Mouse (Mus musculus): ENCODE results near the gene Hebp1. TPM values are rescaled to one million over a fixed set of nuclear protein-coding genes. Genes with fewer than 3 reads are reported as not detected.

Gene Hebp1
- polyA plus RNA-seq, 1 experiment from 2014 or later, result 4.1 TPM

DNA sequence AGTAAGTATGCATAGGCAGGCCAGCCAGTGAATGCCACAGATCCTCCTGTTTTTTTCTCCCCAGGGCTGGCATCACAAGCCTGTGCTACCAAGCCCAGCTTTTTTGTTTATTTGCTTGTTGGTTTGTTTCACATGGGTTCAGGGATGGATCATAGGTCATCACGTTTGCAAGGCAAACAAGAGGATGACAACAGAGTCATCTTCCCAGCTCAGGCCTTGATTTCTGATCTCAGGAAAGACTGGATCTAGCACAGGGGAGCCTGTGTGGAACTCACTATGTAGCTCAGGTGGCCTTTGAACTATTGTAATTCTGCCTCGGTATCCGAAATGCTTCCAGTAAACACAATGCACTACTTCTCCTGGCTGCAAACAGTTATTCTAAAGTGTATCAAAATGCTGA is 35.5 kb downstream of the Hebp1 start:
- Histone ChIP-seq H3K9ac (ENCODE audit: low read depth, low read length) (no peak overlapping the region), H3K4me2 (replicated peaks; ENCODE audit: low read depth, low read length) (no peak overlapping the region), H3K27me3 (ENCODE audit: control insufficient read depth, insufficient read depth, low read length) (no peaks in the 10 kb centered on the region), H3K9me3 (ENCODE audit: control insufficient read depth, low read length) (no peaks in the 10 kb centered on the region), H3K4me1 (replicated peaks; ENCODE audit: control insufficient read depth, insufficient read depth, low read length) (no peaks in the 10 kb centered on the region), H3K27ac (ENCODE audit: low read depth, low read length) (no peak overlapping the region), H3K36me3 (ENCODE audit: control insufficient read depth, insufficient read depth, low read length) (no peaks in the 10 kb centered on the region), H3K4me3 (ENCODE audit: low read depth, low read length) (no peak overlapping the region)
- DNase-seq (ENCODE audit: low spot score) (no peak), ATAC-seq (ENCODE audit: low FRiP score) (no peak)
- 85% methylated on average over 3 of the region's 3 CpGs for WGBS

DNA sequence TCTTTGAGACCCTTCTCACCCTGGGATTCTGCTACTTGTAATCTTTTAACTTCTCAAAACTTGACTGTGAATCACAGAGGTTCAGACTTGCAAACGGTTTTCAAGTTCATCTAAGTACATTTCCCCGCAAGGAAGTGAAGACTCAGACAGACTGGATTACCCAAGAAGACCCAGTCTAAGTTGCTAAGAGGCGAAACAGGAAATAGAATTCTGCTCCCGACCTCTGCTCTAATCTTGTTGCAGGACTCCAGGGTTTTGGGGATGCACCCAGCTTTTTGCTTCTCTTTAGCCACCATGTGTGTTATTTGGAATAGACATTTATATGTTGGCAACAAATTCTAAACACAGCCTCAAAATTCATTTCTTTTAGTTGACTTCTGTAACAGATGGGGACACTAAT is 36.5 kb downstream of the Hebp1 start:
- Histone ChIP-seq H3K27me3 (ENCODE audit: control insufficient read depth, insufficient read depth, low read length) (no peaks in the 10 kb centered on the region), H3K4me1 (replicated peaks; ENCODE audit: control insufficient read depth, insufficient read depth, low read length) (no peaks in the 10 kb centered on the region), H3K4me3 (ENCODE audit: low read depth, low read length) (no peak overlapping the region), H3K27ac (ENCODE audit: low read depth, low read length) (no peak overlapping the region), H3K9ac (ENCODE audit: low read depth, low read length) (no peak overlapping the region), H3K36me3 (ENCODE audit: control insufficient read depth, insufficient read depth, low read length) (no peaks in the 10 kb centered on the region), H3K4me2 (replicated peaks; ENCODE audit: low read depth, low read length) (no peak overlapping the region), H3K9me3 (ENCODE audit: control insufficient read depth, low read length) (no peaks in the 10 kb centered on the region)
- no peak for DNase-seq (ENCODE audit: low spot score)
- ATAC-seq (ENCODE audit: low FRiP score), result no peak
- WGBS, result 69% methylated on average over 4 of the region's 4 CpGs

DNA sequence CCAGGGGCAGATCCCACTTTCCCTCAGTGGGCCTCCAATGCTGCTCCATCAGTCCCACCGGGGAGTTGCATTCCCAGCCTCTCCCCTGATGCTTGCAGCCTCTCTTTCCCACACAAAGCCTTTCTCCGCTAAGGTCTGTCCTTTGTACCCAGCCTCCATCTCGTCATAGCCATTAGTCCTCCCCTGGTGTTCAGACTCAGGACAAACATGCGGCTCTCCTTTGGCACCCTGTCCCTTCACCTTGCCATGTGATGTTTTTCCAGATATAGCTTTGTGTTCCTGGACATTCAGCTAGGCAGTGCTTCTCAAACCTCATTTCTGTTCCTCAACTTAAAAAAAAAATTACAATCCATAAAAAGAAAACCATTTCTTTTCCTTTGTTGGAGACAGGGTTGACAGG is 39.3 kb downstream of the Hebp1 start:
- Histone ChIP-seq H3K36me3 (ENCODE audit: control insufficient read depth, insufficient read depth, low read length) (no peaks in the 10 kb centered on the region), H3K27ac (ENCODE audit: low read depth, low read length) (no peak overlapping the region), H3K4me2 (replicated peaks; ENCODE audit: low read depth, low read length) (no peak overlapping the region), H3K27me3 (ENCODE audit: control insufficient read depth, insufficient read depth, low read length) (no peaks in the 10 kb centered on the region), H3K9me3 (ENCODE audit: control insufficient read depth, low read length) (no peaks in the 10 kb centered on the region), H3K9ac (ENCODE audit: low read depth, low read length) (no peak overlapping the region), H3K4me1 (replicated peaks; ENCODE audit: control insufficient read depth, insufficient read depth, low read length) (no peaks in the 10 kb centered on the region), H3K4me3 (ENCODE audit: low read depth, low read length) (no peak overlapping the region)
- ATAC-seq (ENCODE audit: low FRiP score) (no peak), DNase-seq (ENCODE audit: low spot score) (no peak)
- 40% methylated on average over 4 of the region's 4 CpGs for WGBS

DNA sequence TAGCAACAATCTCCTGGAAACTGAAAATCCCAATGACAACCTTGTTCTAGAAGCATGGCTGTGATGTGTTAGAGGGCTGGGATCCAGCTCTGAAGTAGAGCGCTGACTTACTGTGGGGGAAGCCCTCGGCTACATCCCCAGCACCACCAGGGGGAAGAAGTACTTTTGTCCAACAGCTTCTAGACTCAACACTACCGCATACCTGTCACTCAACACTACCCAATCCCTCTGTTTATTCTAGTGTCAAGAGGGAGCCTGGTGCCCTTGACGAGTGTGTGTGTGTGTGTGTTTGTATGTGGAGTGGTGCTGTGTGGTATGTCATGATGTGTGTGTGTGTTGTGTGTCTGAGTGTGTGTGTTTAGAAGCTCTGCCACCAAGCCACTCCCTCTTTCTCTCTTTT is 40.3 kb downstream of the Hebp1 start:
- H3K9me3 ChIP-seq (ENCODE audit: control insufficient read depth, low read length), result no peaks in the 10 kb centered on the region

DNA sequence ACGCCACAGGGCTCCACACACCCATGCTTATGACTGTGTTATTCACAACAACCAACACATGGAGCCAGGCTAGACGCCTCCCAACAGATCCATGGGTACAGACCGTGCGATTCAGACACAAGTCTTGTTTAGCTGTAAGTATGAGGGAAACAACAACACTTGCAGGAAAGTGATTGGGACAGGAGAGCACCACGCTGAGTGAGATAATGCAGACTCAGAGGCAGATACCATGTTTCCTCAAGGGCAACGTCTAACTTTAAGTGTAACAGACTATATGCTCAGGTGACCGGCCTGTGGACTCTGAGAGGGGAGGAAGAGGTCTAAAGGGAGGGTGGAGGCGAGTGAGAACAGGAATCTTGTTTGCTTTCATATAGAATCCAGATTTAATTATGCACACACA is 41.2 kb downstream of the Hebp1 start:
- Histone ChIP-seq H3K36me3 (ENCODE audit: control insufficient read depth, insufficient read depth, low read length) (no peaks in the 10 kb centered on the region), H3K4me1 (replicated peaks; ENCODE audit: control insufficient read depth, insufficient read depth, low read length) (no peaks in the 10 kb centered on the region), H3K27me3 (ENCODE audit: control insufficient read depth, insufficient read depth, low read length) (no peaks in the 10 kb centered on the region), H3K4me2 (replicated peaks; ENCODE audit: low read depth, low read length) (no peak overlapping the region), H3K4me3 (ENCODE audit: low read depth, low read length) (no peak overlapping the region), H3K9ac (ENCODE audit: low read depth, low read length) (no peak overlapping the region), H3K9me3 (ENCODE audit: control insufficient read depth, low read length) (no peaks in the 10 kb centered on the region), H3K27ac (ENCODE audit: low read depth, low read length) (no peak overlapping the region)
- ATAC-seq (ENCODE audit: low FRiP score), result no peak
- no peak for DNase-seq (ENCODE audit: low spot score)
- 86% methylated on average over 8 of the region's 8 CpGs for WGBS

More for the DNA sequence above, 40.3 kb downstream of the Hebp1 start:
- ATAC-seq (ENCODE audit: low FRiP score) (no peak), DNase-seq (ENCODE audit: low spot score) (no peak)
- no peak overlapping the region for H3K27ac ChIP-seq (ENCODE audit: low read depth, low read length)
- H3K36me3 ChIP-seq (ENCODE audit: control insufficient read depth, insufficient read depth, low read length), result no peaks in the 10 kb centered on the region
- whole genome bisulfite sequencing, result 63% methylated on average over 4 of the region's 4 CpGs
- H3K4me3 ChIP-seq (ENCODE audit: low read depth, low read length), result no peak overlapping the region
- H3K9ac ChIP-seq (ENCODE audit: low read depth, low read length), result no peak overlapping the region
- H3K4me2 ChIP-seq (replicated peaks; ENCODE audit: low read depth, low read length), result no peak overlapping the region
- H3K4me1 ChIP-seq (replicated peaks; ENCODE audit: control insufficient read depth, insufficient read depth, low read length), result no peaks in the 10 kb centered on the region
- no peaks in the 10 kb centered on the region for H3K27me3 ChIP-seq (ENCODE audit: control insufficient read depth, insufficient read depth, low read length)

DNA sequence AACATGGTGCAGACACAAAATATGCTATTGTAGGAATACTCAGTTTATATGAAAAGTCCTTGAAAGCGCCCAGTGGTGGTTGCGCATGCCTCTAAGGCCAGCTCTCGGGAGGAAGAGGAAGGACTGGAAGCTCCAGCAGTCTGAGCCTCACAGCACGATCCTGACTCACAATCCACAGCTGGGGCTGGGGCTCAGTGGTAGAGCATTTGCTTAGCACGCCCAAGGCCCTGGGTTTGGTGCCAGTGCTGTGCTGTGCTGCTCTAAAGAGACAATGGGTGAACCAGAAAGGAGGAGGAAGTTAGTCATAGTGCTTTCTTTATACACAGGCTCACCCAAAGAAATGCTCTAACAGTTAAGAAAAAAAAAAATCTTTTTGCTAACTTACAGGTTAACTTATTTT is 44.1 kb downstream of the Hebp1 start:
- Histone ChIP-seq H3K9me3 (ENCODE audit: control insufficient read depth, low read length) (no peaks in the 10 kb centered on the region), H3K27ac (ENCODE audit: low read depth, low read length) (no peak overlapping the region), H3K36me3 (ENCODE audit: control insufficient read depth, insufficient read depth, low read length) (no peaks in the 10 kb centered on the region), H3K4me1 (replicated peaks; ENCODE audit: control insufficient read depth, insufficient read depth, low read length) (no peaks in the 10 kb centered on the region), H3K9ac (ENCODE audit: low read depth, low read length) (no peak overlapping the region), H3K27me3 (ENCODE audit: control insufficient read depth, insufficient read depth, low read length) (no peaks in the 10 kb centered on the region), H3K4me2 (replicated peaks; ENCODE audit: low read depth, low read length) (no peak overlapping the region), H3K4me3 (ENCODE audit: low read depth, low read length) (no peak overlapping the region)
- ATAC-seq (ENCODE audit: low FRiP score) (no peak), DNase-seq (ENCODE audit: low spot score) (no peak)
- WGBS, result 76% methylated on average over 5 of the region's 5 CpGs

DNA sequence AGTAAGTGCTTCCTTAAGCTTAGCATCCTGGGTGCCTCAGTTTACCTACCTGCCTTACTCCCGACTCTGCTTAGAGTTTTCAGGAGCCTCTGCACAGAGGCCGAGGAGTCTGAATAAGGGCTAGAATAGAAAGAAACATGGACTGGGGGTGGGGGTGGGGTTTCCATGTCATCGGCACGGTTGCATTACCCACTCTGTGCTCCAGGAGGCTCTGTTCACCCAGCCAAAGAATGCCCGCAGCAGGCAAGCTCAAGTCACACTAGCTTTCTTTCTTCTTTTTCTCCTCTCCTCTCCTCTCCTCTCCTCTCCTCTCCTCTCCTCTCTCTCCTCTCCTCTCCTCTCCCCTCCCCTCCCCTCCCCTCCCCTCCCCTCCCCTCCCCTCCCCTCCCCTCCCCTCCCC is 47.5 kb downstream of the Hebp1 start:
- Histone ChIP-seq H3K4me1 (replicated peaks; ENCODE audit: control insufficient read depth, insufficient read depth, low read length) (no peaks in the 10 kb centered on the region), H3K4me2 (replicated peaks; ENCODE audit: low read depth, low read length) (no peak overlapping the region), H3K4me3 (ENCODE audit: low read depth, low read length) (no peak overlapping the region), H3K27me3 (ENCODE audit: control insufficient read depth, insufficient read depth, low read length) (no peaks in the 10 kb centered on the region), H3K9ac (ENCODE audit: low read depth, low read length) (no peak overlapping the region), H3K27ac (ENCODE audit: low read depth, low read length) (no peak overlapping the region), H3K9me3 (ENCODE audit: control insufficient read depth, low read length) (no peaks in the 10 kb centered on the region), H3K36me3 (ENCODE audit: control insufficient read depth, insufficient read depth, low read length) (no peaks in the 10 kb centered on the region)
- WGBS, result 46% methylated on average over 5 of the region's 5 CpGs
- ATAC-seq (ENCODE audit: low FRiP score) (no peak), DNase-seq (ENCODE audit: low spot score) (peak; percentile 66)

DNA sequence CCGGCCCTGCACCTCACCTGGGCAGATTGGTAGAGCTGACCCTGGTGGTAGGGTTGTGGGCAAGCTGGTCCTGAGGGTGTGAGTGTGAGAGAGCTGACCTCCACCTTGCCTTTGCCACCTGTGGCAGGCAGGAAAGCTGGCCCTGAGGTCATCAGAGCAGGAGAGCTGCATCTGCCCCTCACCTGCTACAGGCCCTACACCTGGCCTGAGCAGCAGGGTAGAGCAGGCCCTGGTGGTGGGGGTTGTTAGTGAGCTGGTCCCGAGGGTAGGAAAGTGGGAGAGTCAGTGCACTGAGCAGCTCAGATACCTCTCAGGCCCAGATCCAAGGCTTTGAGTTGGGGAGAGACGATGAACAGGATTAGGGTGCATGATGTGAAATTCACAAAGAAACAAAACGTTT is 48.1 kb downstream of the Hebp1 start:
- H3K9ac ChIP-seq (ENCODE audit: low read depth, low read length), result no peak overlapping the region
- no peaks in the 10 kb centered on the region for H3K27me3 ChIP-seq (ENCODE audit: control insufficient read depth, insufficient read depth, low read length)
- H3K36me3 ChIP-seq (ENCODE audit: control insufficient read depth, insufficient read depth, low read length), result no peaks in the 10 kb centered on the region
- H3K27ac ChIP-seq (ENCODE audit: low read depth, low read length), result no peak overlapping the region
- 77% methylated on average over 4 of the region's 4 CpGs for WGBS
- H3K4me1 ChIP-seq (replicated peaks; ENCODE audit: control insufficient read depth, insufficient read depth, low read length), result no peaks in the 10 kb centered on the region
- H3K9me3 ChIP-seq (ENCODE audit: control insufficient read depth, low read length), result no peaks in the 10 kb centered on the region
- H3K4me2 ChIP-seq (replicated peaks; ENCODE audit: low read depth, low read length), result no peak overlapping the region
- ATAC-seq (ENCODE audit: low FRiP score) (peak; percentile 44; the same call in 1 of the 2 replicates), DNase-seq (ENCODE audit: low spot score) (no peak)
- no peak overlapping the region for H3K4me3 ChIP-seq (ENCODE audit: low read depth, low read length)

DNA sequence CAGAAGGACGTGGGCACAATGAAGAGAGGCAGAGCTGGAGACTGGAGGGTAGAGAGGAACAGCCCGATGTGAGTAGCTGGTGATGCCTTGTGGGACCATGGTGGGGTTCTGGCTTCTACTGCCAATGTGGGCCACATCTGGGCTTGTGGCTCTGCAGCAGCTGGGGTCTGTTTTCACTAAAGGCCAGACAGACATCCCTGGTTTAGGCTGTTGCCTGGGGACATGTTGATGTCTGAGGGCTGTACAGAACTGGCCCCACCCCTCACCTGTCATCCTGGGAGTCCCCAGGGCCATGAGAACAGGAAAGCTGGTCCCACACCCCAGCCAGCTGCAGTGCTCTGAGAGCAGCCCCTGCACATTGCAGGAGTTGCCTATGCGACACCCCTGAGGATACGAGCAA is 48.6 kb downstream of the Hebp1 start:
- no peaks in the 10 kb centered on the region for H3K4me1 ChIP-seq (replicated peaks; ENCODE audit: control insufficient read depth, insufficient read depth, low read length)
- no peak for ATAC-seq (ENCODE audit: low FRiP score)
- no peak overlapping the region for H3K27ac ChIP-seq (ENCODE audit: low read depth, low read length)
- no peak overlapping the region for H3K4me3 ChIP-seq (ENCODE audit: low read depth, low read length)
- H3K36me3 ChIP-seq (ENCODE audit: control insufficient read depth, insufficient read depth, low read length), result no peaks in the 10 kb centered on the region
- 77% methylated on average over 4 of the region's 4 CpGs for WGBS
- no peak for DNase-seq (ENCODE audit: low spot score)
- no peaks in the 10 kb centered on the region for H3K9me3 ChIP-seq (ENCODE audit: control insufficient read depth, low read length)
- H3K4me2 ChIP-seq (replicated peaks; ENCODE audit: low read depth, low read length), result no peak overlapping the region
- no peaks in the 10 kb centered on the region for H3K27me3 ChIP-seq (ENCODE audit: control insufficient read depth, insufficient read depth, low read length)
- no peak overlapping the region for H3K9ac ChIP-seq (ENCODE audit: low read depth, low read length)
